In the genomic region with DNA sequence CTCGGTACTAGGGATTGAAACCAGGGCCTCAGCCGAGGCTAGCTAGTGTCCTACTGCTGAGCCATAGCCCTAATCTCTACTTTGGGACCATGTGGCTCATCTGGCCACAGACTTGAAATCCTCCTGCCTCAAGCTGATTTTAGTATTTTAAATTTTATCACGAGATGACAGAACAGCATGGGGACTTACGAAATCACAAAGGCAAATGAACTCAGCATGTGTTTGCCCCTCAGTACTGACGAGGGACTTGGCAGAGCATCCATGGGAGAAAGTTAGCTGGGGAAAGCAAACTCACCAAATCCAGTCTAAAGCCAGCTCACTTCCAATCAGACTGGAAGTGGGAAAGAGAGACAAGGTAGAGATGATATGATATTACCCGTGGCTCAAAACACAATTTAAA, we compare ENCODE assay signal across 17 mouse cellular contexts. TPM values are rescaled to one million over a fixed set of nuclear protein-coding genes. Genes with fewer than 3 reads are reported as not detected.
A peak's percentile ranks its signal among the peaks of the same experiment; 100 is the strongest.
DNase-seq lines count a peak whose midpoint lies in the region; ATAC-seq lines count a peak whose summit lies in the region.
"Had no signal": no experiment of that assay in that cellular context is flagged by ENCODE, and none has a peak within 500 bp of the region (broad histone marks: within the 10 kb centered on the region; RNA-seq: fewer than 3 reads in every experiment).

No protein-coding gene starts in this region.

- intact Hi-C loops in heart, postnatal 14 days (cut with DNase I), result no loop called here
- intact Hi-C loops in heart, postnatal 25 days (cut with DNase I), result no loop called here

- DNase-seq in heart, adult 11 months, result peak; percentile 94
- DNase-seq in heart, postnatal 4 days, result no peak
- DNase-seq in heart, postnatal 14 days, result peak; percentile 9 to 12
- no peak for DNase-seq in heart, postnatal 25 days (ENCODE audit: low spot score)
- DNase-seq in 416B (ENCODE audit: low read depth), result peak; percentile 7
- DNase-seq in fibroblast of lung, adult 2 months (ENCODE audit: low read depth), result peak; percentile 55
- DNase-seq in urinary bladder, postnatal 25 days (ENCODE audit: low spot score), result no peak
- DNase-seq: adrenal gland, postnatal 25 days; B cell, adult 2 months; cerebellum, adult 18-20 months; cerebellum, adult 9-11 months; cerebellum, postnatal 36 days; gastrocnemius, postnatal 10 days; kidney, adult 2 months had no signal

- ATAC-seq in erythroid progenitor cell, adult 5-6 weeks (replicated peaks; ENCODE audit: low FRiP score, poor library complexity, severe bottlenecking), result no peak
- ATAC-seq: CD4-positive, CD25-positive, alpha-beta regulatory T cell, adult 4 months; intestine, embryonic 16.5 days had no signal

RNA-seq across cellular contexts. Expression of gene Gldc, which starts 28.5 kb away (rescaled TPM):
- total RNA-seq in heart, postnatal 4 days (2021), result under 1 TPM; 0.34 to 0.43 TPM
- under 1 TPM; 0.14 to 0.15 TPM for total RNA-seq in heart, postnatal 14 days (2021)
- under 1 TPM; 0.16 to 0.22 TPM for total RNA-seq in heart, postnatal 25 days (2021)
- not detected in 2 replicates for total RNA-seq in erythroid progenitor cell, adult 5-6 weeks (2015; ENCODE audit: low replicate concordance)
- total RNA-seq in erythroid progenitor cell, adult 5-6 weeks (2017; ENCODE audit: low replicate concordance), result not detected in 2 replicates

Comparison
In these comparisons a context has a peak if more than half of its experiments do, and no peak if none do; other contexts are left out.
1. DNase-seq: peak in heart, adult 11 months (single experiment), heart, postnatal 14 days (2 of 2), 416B (single experiment) and fibroblast of lung, adult 2 months (single experiment); none in heart, postnatal 4 days (single experiment), heart, postnatal 25 days (single experiment) and urinary bladder, postnatal 25 days (single experiment).